Mouse (Mus musculus) liver, embryonic 14.5 days (tissue): ENCODE data around the gene BC048562.

Source experiments
- CTCF ChIP-seq: IDR thresholded peaks from 2 replicates; pipeline ENCODE4 v1.5.1; 2016; ENCODE audit warnings: antibody characterized with exemption, low read depth, control low read depth
- EP300 ChIP-seq: IDR thresholded peaks from 2 replicates; pipeline ENCODE4 v1.6.1; 2016; ENCODE audit warnings: antibody characterized with exemption, low read depth

DNA sequence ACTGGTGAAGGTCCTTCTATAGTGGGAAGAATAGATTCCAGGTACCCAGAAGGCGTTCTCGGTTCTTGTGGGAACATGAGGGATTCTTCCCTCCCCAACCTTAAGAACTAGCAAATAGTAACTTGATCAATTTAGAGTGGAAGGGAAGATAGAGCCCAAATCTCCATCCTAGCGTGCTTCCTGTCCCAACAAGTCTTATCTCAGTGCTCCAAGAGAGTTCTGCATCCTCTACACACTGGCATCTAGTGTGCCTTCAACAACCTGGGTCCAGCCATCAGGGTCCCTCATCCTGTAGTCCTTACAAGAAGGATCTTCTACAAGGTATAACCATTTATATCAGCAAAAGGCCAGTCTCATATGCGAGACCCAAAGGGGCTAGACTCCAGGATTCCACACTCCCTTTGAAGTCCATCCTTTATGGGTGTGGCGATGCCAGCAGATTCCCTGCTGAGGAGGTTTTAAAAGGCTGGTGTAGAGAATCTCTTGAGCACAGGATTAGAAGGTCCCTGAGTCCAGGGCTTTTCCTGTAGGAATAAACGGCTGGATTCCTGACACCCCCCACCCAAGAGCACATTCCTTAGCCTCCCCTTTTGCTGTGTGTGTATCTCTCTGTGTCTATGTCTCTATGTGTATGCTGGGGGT, 15.4 kb downstream of the BC048562 start:
- TF ChIP-seq CTCF: no peak
- TF ChIP-seq EP300: no peak
